Mouse (Mus musculus) neural tube, embryonic 13.5 days (tissue): ENCODE results near the gene Clstn1. TPM values are rescaled to one million over a fixed set of nuclear protein-coding genes. Genes with fewer than 3 reads are reported as not detected.

Source experiments
- ATAC-seq: fragments of 200-750 bp; cut with Nextera tagmentation; 2 replicates; pipeline ENCODE4 v1.8.0; 2017; ENCODE audit warnings: low read depth, mild to moderate bottlenecking, moderate TSS enrichment, moderate library complexity
- H3K27ac ChIP-seq: fragments of 300-500 bp; sonication (generic); replicated peaks from 2 replicates; pipeline ENCODE4 v1.5.1; 2015; ENCODE audit warnings: moderate library complexity, mild to moderate bottlenecking, inconsistent platforms
- H3K27me3 ChIP-seq: fragments of 300-500 bp; sonication (generic); 2 replicates; pipeline ENCODE4 v1.6.1; 2015; ENCODE audit warnings: mild to moderate bottlenecking, inconsistent platforms
- H3K36me3 ChIP-seq: fragments of 300-500 bp; sonication (generic); 2 replicates; pipeline ENCODE4 v1.6.1; 2015; ENCODE audit warnings: mild to moderate bottlenecking, inconsistent platforms
- H3K4me1 ChIP-seq: fragments of 300-500 bp; sonication (generic); replicated peaks from 2 replicates; pipeline ENCODE4 v1.6.1; 2015; ENCODE audit warnings: inconsistent platforms
- H3K4me2 ChIP-seq: fragments of 300-500 bp; sonication (generic); 2 replicates; pipeline ENCODE4 v1.6.1; 2015; ENCODE audit warnings: inconsistent platforms, mild to moderate bottlenecking, moderate library complexity
- H3K4me3 ChIP-seq: fragments of 300-500 bp; sonication (generic); 2 replicates; pipeline ENCODE4 v1.5.1; 2015; ENCODE audit warnings: mild to moderate bottlenecking, inconsistent platforms
- H3K9ac ChIP-seq: fragments of 300-500 bp; sonication (generic); 2 replicates; pipeline ENCODE4 v1.6.1; 2015; ENCODE audit warnings: moderate library complexity, mild to moderate bottlenecking, inconsistent platforms
- H3K9me3 ChIP-seq: fragments of 300-500 bp; sonication (generic); 2 replicates; pipeline ENCODE4 v1.6.1; 2016; ENCODE audit warnings: inconsistent platforms
- WGBS: fragments of 180-500 bp; shearing (Covaris S2); methylation state at CpG from one replicate; pipeline ENCODE4 v1.1.7; 2015; 5-methylcytosine and 5-hydroxymethylcytosine counted together
- polyA plus RNA-seq: library from polyadenylated mRNA; unstranded; fragments of >200 nt; fragmentation: Nextera tagmentation; extraction: Ambion mirVana; gene quantifications from 2 replicates; pipeline ENCODE4 v1.2.1, GENCODE M21; 2015

Clstn1 gene
- polyA plus RNA-seq, 1 experiment from 2014 or later: 142 TPM

DNA sequence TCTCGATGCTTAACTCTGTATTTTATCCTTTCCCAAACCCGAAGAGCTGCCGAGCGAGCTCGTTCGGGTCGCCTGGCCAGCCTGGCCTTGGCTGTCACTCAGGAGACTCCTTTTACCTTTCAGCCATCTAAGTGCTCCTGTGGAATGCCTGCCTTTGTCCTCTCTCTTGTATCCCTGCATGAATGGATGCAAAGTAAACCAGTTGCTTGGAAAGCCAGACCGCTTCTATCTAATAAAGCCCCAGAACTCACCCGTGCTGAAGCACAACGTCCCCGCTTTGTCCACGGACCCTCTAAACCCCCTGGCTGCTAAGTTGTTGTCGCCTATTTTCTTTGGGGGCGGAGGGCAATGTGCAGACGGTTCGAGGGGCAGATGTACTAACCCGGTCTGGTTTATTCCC is 40.5 kb downstream of the Clstn1 start:
- Histone ChIP-seq H3K9me3 (no peaks in the 10 kb centered on the region), H3K27me3 (no peaks in the 10 kb centered on the region), H3K36me3 (peaks cover 38% of the 10 kb centered on the region), H3K4me1 (peaks cover 12% of the 10 kb centered on the region; the same call in 1 of the 2 replicates), H3K27ac (no peak overlapping the region), H3K4me3 (no peak overlapping the region), H3K9ac (no peak overlapping the region), H3K4me2 (no peak overlapping the region)
- no peak for ATAC-seq
- WGBS: 56% methylated on average over 17 of the region's 17 CpGs

DNA sequence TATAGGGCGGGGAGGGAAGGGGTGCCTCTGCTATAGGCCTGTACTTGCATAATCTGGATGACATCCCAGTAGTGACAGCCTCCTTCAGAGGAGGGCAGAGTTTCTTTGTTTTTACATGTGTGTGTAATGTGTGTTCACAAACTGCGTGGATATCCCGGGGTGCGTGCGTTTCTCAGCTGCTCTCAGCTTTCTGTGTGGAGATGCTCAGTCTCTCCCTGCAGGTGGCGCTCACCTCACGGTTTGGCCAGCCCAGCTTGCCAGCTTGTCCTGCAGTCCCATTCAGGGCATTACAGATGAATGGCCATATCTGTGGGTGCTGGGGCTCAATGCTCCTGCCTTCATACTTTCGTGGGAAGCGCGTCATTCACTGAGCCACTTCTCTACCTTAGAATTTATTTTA is 42.1 kb downstream of the Clstn1 start:
- 77% methylated on average over 10 of the region's 10 CpGs for WGBS
- no peaks in the 10 kb centered on the region for H3K27me3 ChIP-seq
- no peak overlapping the region for H3K9ac ChIP-seq
- H3K4me1 ChIP-seq: peaks cover 12% of the 10 kb centered on the region; the same call in 1 of the 2 replicates
- H3K36me3 ChIP-seq: peaks cover 53% of the 10 kb centered on the region
- H3K27ac ChIP-seq: no peak overlapping the region
- no peaks in the 10 kb centered on the region for H3K9me3 ChIP-seq
- no peak for ATAC-seq
- H3K4me3 ChIP-seq: no peak overlapping the region
- no peak overlapping the region for H3K4me2 ChIP-seq

DNA sequence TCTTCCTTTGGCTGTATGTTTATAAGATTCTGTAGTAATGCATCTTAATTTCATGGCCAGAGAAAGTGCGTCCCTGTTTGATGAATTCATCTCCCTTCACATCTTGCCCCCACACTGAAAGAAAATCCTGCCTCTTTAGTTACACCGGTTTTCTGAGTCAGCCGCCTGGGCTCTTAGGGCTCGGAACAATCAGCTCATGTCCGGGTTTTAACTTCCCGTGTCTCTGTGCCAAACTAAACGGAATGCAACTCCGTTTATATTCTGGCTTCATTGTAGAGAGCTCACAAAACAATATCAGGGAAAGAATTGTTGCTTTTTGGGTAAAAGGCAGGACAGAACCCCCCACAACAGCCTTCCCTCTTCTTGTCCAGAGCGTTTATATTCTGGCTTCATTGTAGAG is 42.5 kb downstream of the Clstn1 start:
- no peaks in the 10 kb centered on the region for H3K27me3 ChIP-seq
- no peak overlapping the region for H3K4me3 ChIP-seq
- H3K36me3 ChIP-seq: peaks cover 57% of the 10 kb centered on the region
- ATAC-seq: no peak
- H3K4me2 ChIP-seq: no peak overlapping the region
- H3K4me1 ChIP-seq: peaks cover 12% of the 10 kb centered on the region; the same call in 1 of the 2 replicates
- H3K27ac ChIP-seq: no peak overlapping the region
- H3K9ac ChIP-seq: no peak overlapping the region
- H3K9me3 ChIP-seq: no peaks in the 10 kb centered on the region
- WGBS: 79% methylated on average over 9 of the region's 9 CpGs

- no peak overlapping the region for H3K9ac ChIP-seq
- no peak overlapping the region for H3K27ac ChIP-seq
- H3K4me1 ChIP-seq: peaks cover 2% of the 10 kb centered on the region; the same call in 1 of the 2 replicates
- H3K27me3 ChIP-seq: no peaks in the 10 kb centered on the region
- 92% methylated on average over 9 of the region's 9 CpGs for WGBS
- peaks cover 86% of the 10 kb centered on the region for H3K36me3 ChIP-seq
- no peaks in the 10 kb centered on the region for H3K9me3 ChIP-seq
- no peak overlapping the region for H3K4me2 ChIP-seq
- H3K4me3 ChIP-seq: no peak overlapping the region
- no peak for ATAC-seq
Observed at GRCm38 (mm10) chr4:149632670-149633307, 46.5 kb downstream of the Clstn1 start.

GRCm38 (mm10) chr4:149634157-149634556 is 47.9 kb downstream of the Clstn1 start:
- H3K36me3 ChIP-seq: peaks cover 93% of the 10 kb centered on the region

GRCm38 (mm10) chr4:149634966-149635365 is 48.7 kb downstream of the Clstn1 start:
- 92% methylated on average over 11 of the region's 11 CpGs for WGBS
- no peaks in the 10 kb centered on the region for H3K4me1 ChIP-seq
- H3K27me3 ChIP-seq: no peaks in the 10 kb centered on the region
- H3K9ac ChIP-seq: no peak overlapping the region
- H3K4me2 ChIP-seq: no peak overlapping the region
- no peaks in the 10 kb centered on the region for H3K9me3 ChIP-seq
- H3K36me3 ChIP-seq: peaks cover 94% of the 10 kb centered on the region
- H3K4me3 ChIP-seq: no peak overlapping the region
- no peak overlapping the region for H3K27ac ChIP-seq
- ATAC-seq: no peak

More at GRCm38 (mm10) chr4:149634157-149634556, 47.9 kb downstream of the Clstn1 start:
- WGBS: 81% methylated on average over 1 of the region's 1 CpGs
- no peaks in the 10 kb centered on the region for H3K4me1 ChIP-seq
- H3K9me3 ChIP-seq: no peaks in the 10 kb centered on the region
- H3K9ac ChIP-seq: no peak overlapping the region
- ATAC-seq: no peak
- no peak overlapping the region for H3K4me2 ChIP-seq
- no peak overlapping the region for H3K27ac ChIP-seq
- H3K4me3 ChIP-seq: no peak overlapping the region
- no peaks in the 10 kb centered on the region for H3K27me3 ChIP-seq

- no peaks in the 10 kb centered on the region for H3K4me1 ChIP-seq
- no peak overlapping the region for H3K9ac ChIP-seq
- WGBS: 94% methylated on average over 8 of the region's 8 CpGs
- no peak overlapping the region for H3K4me2 ChIP-seq
- no peak overlapping the region for H3K4me3 ChIP-seq
- no peaks in the 10 kb centered on the region for H3K9me3 ChIP-seq
- no peak overlapping the region for H3K27ac ChIP-seq
- ATAC-seq: no peak
- peaks cover 93% of the 10 kb centered on the region for H3K36me3 ChIP-seq
- no peaks in the 10 kb centered on the region for H3K27me3 ChIP-seq
Observed at GRCm38 (mm10) chr4:149635915-149636415, 49.7 kb downstream of the Clstn1 start.

DNA sequence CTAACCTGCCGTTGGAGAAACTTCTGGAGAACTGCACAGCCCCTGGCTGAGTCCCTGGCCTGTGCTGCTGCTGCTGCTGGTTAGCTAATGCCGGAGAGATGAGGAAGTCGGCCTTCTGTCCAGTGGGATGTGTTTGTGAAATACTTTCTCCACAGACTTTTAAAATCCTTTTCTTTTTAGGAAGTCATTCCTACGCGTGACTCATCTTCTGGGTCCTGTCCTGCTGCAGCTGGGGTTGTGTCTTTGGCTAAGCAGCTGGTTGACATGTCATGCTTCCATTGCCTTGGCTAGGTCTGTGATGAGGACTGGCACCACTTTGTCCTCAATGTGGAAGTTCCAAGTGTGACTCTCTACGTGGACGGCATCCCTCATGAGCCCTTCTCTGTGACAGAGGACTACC is 51.7 kb downstream of the Clstn1 start:
- no peak overlapping the region for H3K4me2 ChIP-seq
- no peak overlapping the region for H3K4me3 ChIP-seq
- no peaks in the 10 kb centered on the region for H3K4me1 ChIP-seq
- no peaks in the 10 kb centered on the region for H3K27me3 ChIP-seq
- H3K9me3 ChIP-seq: no peaks in the 10 kb centered on the region
- peaks cover 94% of the 10 kb centered on the region for H3K36me3 ChIP-seq
- H3K27ac ChIP-seq: no peak overlapping the region
- no peak for ATAC-seq
- 89% methylated on average over 7 of the region's 7 CpGs for WGBS
- H3K9ac ChIP-seq: no peak overlapping the region

DNA sequence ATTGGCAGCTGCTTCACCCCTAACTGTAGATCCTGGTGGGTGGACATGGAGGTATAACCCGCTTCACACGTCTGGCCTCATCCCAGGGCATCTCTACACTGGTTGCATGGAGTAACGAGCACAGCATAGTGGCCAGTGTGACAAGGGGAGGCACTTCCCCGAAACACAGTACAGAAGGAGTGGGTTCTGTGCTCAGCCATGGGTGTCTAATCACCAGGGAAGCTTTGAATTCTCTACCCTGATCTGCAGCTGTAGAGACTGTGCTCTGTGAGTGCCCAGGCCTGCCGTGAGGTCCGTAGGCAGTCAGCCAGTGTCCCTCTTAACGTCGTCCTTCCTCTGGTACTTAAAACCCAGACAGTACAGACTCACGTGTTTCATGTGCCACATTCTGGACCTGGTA is 54.6 kb downstream of the Clstn1 start:
- no peak for ATAC-seq
- Histone ChIP-seq H3K9me3 (no peaks in the 10 kb centered on the region), H3K4me2 (no peak overlapping the region), H3K4me1 (no peaks in the 10 kb centered on the region), H3K27me3 (no peaks in the 10 kb centered on the region), H3K27ac (no peak overlapping the region), H3K9ac (no peak overlapping the region), H3K4me3 (no peak overlapping the region), H3K36me3 (peaks cover 94% of the 10 kb centered on the region)
- 85% methylated on average over 9 of the region's 9 CpGs for WGBS

GRCm38 (mm10) chr4:149641400-149641799 is 55.1 kb downstream of the Clstn1 start:
- H3K4me1 ChIP-seq: no peaks in the 10 kb centered on the region
- no peak for ATAC-seq
- no peak overlapping the region for H3K27ac ChIP-seq
- H3K36me3 ChIP-seq: peaks cover 94% of the 10 kb centered on the region
- no peak overlapping the region for H3K4me3 ChIP-seq
- no peaks in the 10 kb centered on the region for H3K27me3 ChIP-seq
- no peaks in the 10 kb centered on the region for H3K9me3 ChIP-seq
- WGBS: 81% methylated on average over 8 of the region's 8 CpGs
- no peak overlapping the region for H3K9ac ChIP-seq
- no peak overlapping the region for H3K4me2 ChIP-seq

DNA sequence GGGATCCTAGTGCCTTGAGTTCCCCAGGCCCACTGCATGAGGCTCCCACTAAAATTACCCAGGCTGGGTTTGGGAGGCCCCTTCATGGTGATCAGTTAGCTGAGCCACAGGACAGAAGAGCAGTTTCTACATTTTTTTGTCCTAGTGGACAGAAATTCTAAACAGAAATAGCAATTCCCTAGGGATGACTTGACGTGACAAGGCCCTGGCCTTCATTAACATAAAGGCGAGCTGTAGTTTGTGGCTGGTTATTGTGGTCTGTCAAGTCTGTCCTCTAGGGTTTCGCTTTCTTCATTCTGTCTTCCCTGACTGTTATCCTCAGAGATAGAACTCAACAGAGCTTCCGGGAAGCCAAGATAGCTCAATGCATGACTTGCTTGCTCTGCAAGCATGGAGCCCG is 55.7 kb downstream of the Clstn1 start:
- ATAC-seq: no peak
- 82% methylated on average over 5 of the region's 5 CpGs for WGBS
- H3K27ac ChIP-seq: no peak overlapping the region
- H3K9ac ChIP-seq: no peak overlapping the region
- no peaks in the 10 kb centered on the region for H3K27me3 ChIP-seq
- H3K4me3 ChIP-seq: no peak overlapping the region
- peaks cover 94% of the 10 kb centered on the region for H3K36me3 ChIP-seq
- no peaks in the 10 kb centered on the region for H3K9me3 ChIP-seq
- no peak overlapping the region for H3K4me2 ChIP-seq
- no peaks in the 10 kb centered on the region for H3K4me1 ChIP-seq

GRCm38 (mm10) chr4:149645761-149646160 is 59.5 kb downstream of the Clstn1 start:
- ATAC-seq: no peak
- Histone ChIP-seq H3K9me3 (no peaks in the 10 kb centered on the region), H3K4me1 (no peaks in the 10 kb centered on the region), H3K27me3 (no peaks in the 10 kb centered on the region), H3K4me3 (no peak overlapping the region), H3K4me2 (no peak overlapping the region), H3K9ac (no peak overlapping the region), H3K27ac (no peak overlapping the region), H3K36me3 (peaks cover 98% of the 10 kb centered on the region)
- 88% methylated on average over 9 of the region's 9 CpGs for WGBS
